Mouse (Mus musculus): ENCODE measurements at regions not wholly inside any gene's neighbourhood (a gene's known extent, or its start where the extent isn't known, plus 50 kb on each side); places are given as distances from the start of the nearest gene placed in this dataset.

DNA sequence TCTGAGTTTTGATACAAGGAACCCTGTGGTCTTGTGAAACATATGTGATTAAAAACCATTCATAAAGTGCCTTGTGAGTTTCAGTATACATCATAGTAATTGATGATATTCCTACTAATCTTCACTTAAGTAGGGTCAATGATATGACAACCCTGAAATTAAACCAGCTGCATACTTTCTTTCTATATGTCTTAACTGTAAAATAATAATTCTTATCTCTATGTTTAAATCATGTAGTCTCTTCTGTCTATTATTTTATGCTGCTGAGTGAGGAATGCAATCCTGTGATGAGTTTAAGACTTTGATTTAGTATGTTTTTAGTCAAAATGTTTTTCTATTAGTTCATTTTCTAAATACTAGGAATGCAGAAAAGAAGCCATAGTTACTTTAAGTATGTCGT, 253.9 kb upstream of the Fam84a start:
- TF ChIP-seq CTCF (IDR thresholded peaks at IDR 0.05; ENCODE audit: insufficient read depth, low read depth, low read length) (no peak), POLR2A (IDR thresholded peaks at IDR 0.05; ENCODE audit: insufficient read depth, low read depth, low read length) (no peak)

Data from olfactory bulb, adult 2 months (tissue).